Mouse (Mus musculus) embryonic facial prominence, embryonic 14.5 days (tissue): ENCODE measurements around the gene Ddrgk1. TPM values are rescaled to one million over a fixed set of nuclear protein-coding genes. Genes with fewer than 3 reads are reported as not detected.

Experiments
- ATAC-seq: fragments of 200-750 bp; cut with Nextera tagmentation; 2 replicates; pipeline ENCODE4 v1.8.0; 2017; ENCODE audit warnings: low read depth, moderate number of reproducible peaks, moderate TSS enrichment
- DNase-seq: peaks from one replicate; pipeline ENCODE4 v3.0.0-alpha.2; 2015; ENCODE audit warnings: low spot score
- H3K27ac ChIP-seq: fragments of 300-500 bp; sonication (generic); replicated peaks from 2 replicates; pipeline ENCODE4 v1.5.1; 2014; ENCODE audit warnings: low read depth, mild to moderate bottlenecking, low read length, moderate library complexity
- H3K27me3 ChIP-seq: fragments of 300-500 bp; sonication (generic); replicated peaks from 2 replicates; pipeline ENCODE4 v1.6.1; 2014; ENCODE audit warnings: low read length; ENCODE audit not compliant: control insufficient read depth, insufficient read depth
- H3K36me3 ChIP-seq: fragments of 300-500 bp; sonication (generic); 2 replicates; pipeline ENCODE4 v1.6.1; 2014; ENCODE audit warnings: low read length, mixed read lengths; ENCODE audit not compliant: control insufficient read depth, insufficient read depth
- H3K4me1 ChIP-seq: fragments of 300-500 bp; sonication (generic); 2 replicates; pipeline ENCODE4 v1.6.1; 2014; ENCODE audit warnings: antibody characterized with exemption, low read length; ENCODE audit not compliant: control insufficient read depth, insufficient read depth
- H3K4me2 ChIP-seq: fragments of 300-500 bp; sonication (generic); 2 replicates; pipeline ENCODE4 v1.6.1; 2014; ENCODE audit warnings: low read depth, mild to moderate bottlenecking, low read length, moderate library complexity, mixed read lengths
- H3K4me3 ChIP-seq: fragments of 300-500 bp; sonication (generic); 2 replicates; pipeline ENCODE4 v1.5.1; 2014; ENCODE audit warnings: low read depth, mild to moderate bottlenecking, low read length
- H3K9ac ChIP-seq: fragments of 300-500 bp; sonication (generic); 2 replicates; pipeline ENCODE4 v1.6.1; 2014; ENCODE audit warnings: low read depth, mild to moderate bottlenecking, low read length, moderate library complexity, mixed read lengths
- H3K9me3 ChIP-seq: fragments of 300-500 bp; sonication (generic); 2 replicates; pipeline ENCODE4 v1.6.1; 2016; ENCODE audit warnings: low read length; ENCODE audit not compliant: control insufficient read depth
- WGBS: fragments of 180-500 bp; shearing (Covaris S2); extraction: QIAGEN DNeasy Blood & Tissue Kit; methylation state at CpG from one replicate; pipeline ENCODE4 v1.1.7; 2014; 5-methylcytosine and 5-hydroxymethylcytosine counted together
- polyA plus RNA-seq: library from polyadenylated mRNA; unstranded; fragments of >200 nt; fragmentation: Nextera tagmentation; extraction: Ambion mirVana; gene quantifications from 2 replicates; pipeline ENCODE4 v1.2.1, GENCODE M21; 2014

The Ddrgk1 gene
- polyA plus RNA-seq, 1 experiment from 2014 or later, result 55.9 TPM

DNA sequence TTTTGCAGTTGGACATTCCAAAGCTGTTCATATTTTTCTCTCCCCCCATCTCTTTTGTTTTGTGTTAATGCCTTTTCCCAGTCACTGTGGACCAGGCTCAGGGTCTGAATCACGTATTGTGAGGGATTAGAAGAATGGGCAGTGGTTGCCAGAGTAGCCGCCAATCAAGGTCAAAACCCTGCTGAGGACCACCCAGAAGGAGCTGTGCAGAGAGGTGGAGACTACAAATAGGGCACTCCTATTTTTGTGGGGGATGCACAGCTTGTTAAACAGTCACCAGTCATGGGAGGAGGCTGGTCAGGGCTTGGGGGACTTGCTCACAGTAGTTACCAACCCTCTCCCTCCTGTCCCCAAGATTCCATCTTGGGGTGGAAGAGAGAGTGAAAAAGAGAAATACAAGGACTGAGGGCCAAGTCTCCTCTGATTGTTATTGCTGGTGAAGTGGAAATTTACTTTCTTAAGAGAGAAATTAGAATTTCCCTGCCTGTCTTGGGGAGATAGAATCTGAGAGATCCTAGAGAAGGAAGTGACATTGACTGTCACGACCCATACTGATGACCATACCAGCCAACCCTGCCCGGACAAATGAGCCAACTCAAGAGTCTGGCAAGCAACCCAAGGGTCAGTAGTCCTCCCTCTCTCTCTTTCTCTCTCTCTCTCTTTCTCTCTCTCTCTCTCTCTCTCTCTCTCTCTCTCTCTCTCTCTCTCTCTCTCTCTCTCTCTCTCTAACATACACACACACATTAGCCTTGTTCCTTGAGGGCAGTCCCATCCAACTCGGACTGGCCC is 31.4 kb downstream of the Ddrgk1 start:
- peaks cover 44% of the 10 kb centered on the region for H3K27me3 ChIP-seq
- no peak overlapping the region for H3K4me2 ChIP-seq
- peaks cover 21% of the 10 kb centered on the region for H3K4me1 ChIP-seq
- no peak overlapping the region for H3K9ac ChIP-seq
- no peak overlapping the region for H3K27ac ChIP-seq
- H3K9me3 ChIP-seq, result no peaks in the 10 kb centered on the region
- peaks cover 3% of the 10 kb centered on the region; the same call in 1 of the 2 replicates for H3K36me3 ChIP-seq
- H3K4me3 ChIP-seq, result no peak overlapping the region
- no peak for DNase-seq
- ATAC-seq, result no peak
- 52% methylated on average over 5 of the region's 5 CpGs for WGBS

DNA sequence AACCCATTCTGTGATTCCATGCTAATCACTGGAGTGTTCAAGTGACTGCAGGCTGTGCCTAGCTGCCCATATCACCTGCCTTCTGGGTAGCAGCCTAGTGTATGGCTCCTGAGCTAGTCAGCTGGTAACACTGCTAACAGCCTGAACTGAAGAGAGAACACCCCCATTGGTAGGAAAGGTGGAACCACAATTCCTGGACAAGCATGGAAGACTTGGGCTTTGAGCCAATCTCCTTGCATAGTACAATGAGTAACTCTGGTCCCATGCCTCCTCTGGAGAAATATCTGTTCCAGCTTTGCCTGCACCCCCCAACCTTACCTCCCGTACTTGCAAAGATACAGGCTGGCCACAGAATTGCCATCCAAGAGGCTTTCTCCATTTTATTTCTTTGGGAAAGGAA is 32.0 kb downstream of the Ddrgk1 start:
- no peak overlapping the region for H3K27ac ChIP-seq
- 78% methylated on average over 1 of the region's 1 CpGs for WGBS
- H3K4me1 ChIP-seq, result peaks cover 21% of the 10 kb centered on the region
- no peak for DNase-seq
- no peaks in the 10 kb centered on the region for H3K9me3 ChIP-seq
- no peak overlapping the region for H3K9ac ChIP-seq
- no peak overlapping the region for H3K4me3 ChIP-seq
- H3K27me3 ChIP-seq, result peaks cover 38% of the 10 kb centered on the region
- H3K36me3 ChIP-seq, result peaks cover 10% of the 10 kb centered on the region
- no peak for ATAC-seq
- no peak overlapping the region for H3K4me2 ChIP-seq

DNA sequence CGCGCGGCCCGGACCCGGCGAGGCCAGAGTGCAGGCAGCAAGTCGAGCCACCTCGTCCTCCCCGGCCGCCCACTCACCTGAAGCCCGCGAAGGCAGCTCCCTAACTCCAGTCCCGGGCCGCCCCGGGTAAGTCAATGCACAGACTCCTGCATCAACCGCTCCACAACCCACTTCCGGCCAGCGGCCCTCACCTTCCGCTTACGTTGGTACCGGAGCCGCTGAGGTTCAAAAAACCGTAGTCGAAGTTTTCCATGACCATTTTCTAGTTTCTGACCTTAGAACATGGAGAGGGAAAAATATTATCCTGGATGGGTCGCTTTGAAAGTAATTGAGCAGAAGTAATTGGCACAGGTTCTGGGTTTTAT is 34.6 kb downstream of the Ddrgk1 start, which contains the start of the genes Fastkd5 and Ubox5:
Fastkd5 (minus strand) TSS at position 189 of the 365 bp plus-strand sequence.
Ubox5 (minus strand) TSS at position 200 of the 365 bp plus-strand sequence.
- H3K27ac ChIP-seq, result peak within 1 kb of the TSS; percentile 81
- peaks cover 12% of the 10 kb centered on the region for H3K4me1 ChIP-seq
- H3K9ac ChIP-seq, result peak within 1 kb of the TSS; percentile 95
- WGBS, result under 1% methylated on average over 25 of the region's 25 CpGs
- ATAC-seq (peak; percentile 90), DNase-seq (peak; percentile 93)
- H3K9me3 ChIP-seq, result no peaks in the 10 kb centered on the region
- peak within 1 kb of the TSS; percentile 91 for H3K4me2 ChIP-seq
- peak within 1 kb of the TSS; percentile 96 for H3K4me3 ChIP-seq
- H3K27me3 ChIP-seq, result peaks cover 13% of the 10 kb centered on the region
- peaks cover 34% of the 10 kb centered on the region for H3K36me3 ChIP-seq

DNA sequence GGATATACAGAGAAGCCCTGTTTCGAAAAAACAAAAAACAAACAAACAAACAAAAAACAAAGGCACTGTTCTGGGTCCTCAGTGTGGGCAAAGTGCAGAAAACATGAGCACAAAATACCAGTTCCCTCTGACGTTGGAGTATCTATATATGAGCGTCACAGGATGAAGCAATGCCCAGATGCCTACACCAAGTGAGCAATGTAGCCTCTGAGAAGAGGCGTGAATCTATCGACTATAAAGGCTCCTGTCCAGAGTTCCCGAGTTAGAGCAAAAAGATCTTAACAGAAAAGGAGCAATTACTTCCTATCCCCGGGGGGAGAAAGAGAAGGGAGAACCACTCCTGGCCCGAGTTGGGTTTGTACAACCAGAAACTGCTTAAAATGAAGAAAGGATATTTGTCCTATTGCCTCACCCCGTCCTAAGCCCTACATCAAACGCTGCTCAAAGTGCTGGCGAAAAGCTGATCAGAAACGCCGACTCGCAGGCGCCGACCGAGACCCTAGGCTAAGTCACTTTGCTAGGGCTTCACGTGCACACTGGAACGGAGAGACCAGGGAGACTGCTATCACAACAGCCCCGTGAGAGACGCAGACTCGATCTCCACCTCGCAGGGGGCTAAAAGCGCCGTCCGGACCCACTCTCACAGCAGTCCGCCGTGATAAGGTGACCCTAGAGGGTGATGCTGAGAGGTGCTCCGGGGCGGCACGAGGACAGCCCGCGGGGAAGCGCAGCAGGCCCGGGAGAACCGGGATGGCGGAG is 35.2 kb downstream of the Ddrgk1 start:
- Histone ChIP-seq H3K9ac (peak overlapping the region; percentile 95), H3K9me3 (no peaks in the 10 kb centered on the region), H3K27me3 (peaks cover 8% of the 10 kb centered on the region), H3K4me3 (peak overlapping the region; percentile 96), H3K36me3 (peaks cover 36% of the 10 kb centered on the region), H3K27ac (peak overlapping the region; percentile 81), H3K4me2 (peak overlapping the region; percentile 91), H3K4me1 (peaks cover 7% of the 10 kb centered on the region)
- WGBS, result 2% methylated on average over 33 of the region's 37 CpGs
- DNase-seq (no peak), ATAC-seq (peak; percentile 35)

DNA sequence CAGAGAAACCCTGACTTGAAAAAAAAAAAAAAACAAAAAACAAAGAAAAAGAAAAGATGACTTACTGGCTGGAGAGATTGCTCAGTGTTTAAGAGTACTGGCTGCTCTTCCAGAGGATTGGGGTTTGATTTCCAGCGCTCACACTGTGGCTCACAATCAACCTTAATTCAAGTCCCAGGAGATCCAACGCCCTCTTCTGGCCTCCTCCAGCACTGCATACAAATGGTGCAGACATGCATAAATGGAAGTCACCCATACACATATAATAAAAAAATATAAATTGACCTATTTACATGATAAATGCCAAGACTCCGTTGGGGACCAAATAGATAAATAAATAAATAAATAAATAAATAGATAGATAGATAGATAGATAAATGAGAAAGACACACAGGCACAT is 36.0 kb downstream of the Ddrgk1 start:
- H3K9ac ChIP-seq, result no peak overlapping the region
- H3K4me1 ChIP-seq, result peaks cover 5% of the 10 kb centered on the region
- 67% methylated on average over 3 of the region's 3 CpGs for WGBS
- H3K4me3 ChIP-seq, result peak overlapping the region; percentile 96; the same call in 1 of the 2 replicates
- ATAC-seq, result no peak
- no peak overlapping the region for H3K27ac ChIP-seq
- H3K36me3 ChIP-seq, result peaks cover 36% of the 10 kb centered on the region
- H3K4me2 ChIP-seq, result peak overlapping the region; percentile 91
- no peaks in the 10 kb centered on the region for H3K27me3 ChIP-seq
- H3K9me3 ChIP-seq, result no peaks in the 10 kb centered on the region
- no peak for DNase-seq

DNA sequence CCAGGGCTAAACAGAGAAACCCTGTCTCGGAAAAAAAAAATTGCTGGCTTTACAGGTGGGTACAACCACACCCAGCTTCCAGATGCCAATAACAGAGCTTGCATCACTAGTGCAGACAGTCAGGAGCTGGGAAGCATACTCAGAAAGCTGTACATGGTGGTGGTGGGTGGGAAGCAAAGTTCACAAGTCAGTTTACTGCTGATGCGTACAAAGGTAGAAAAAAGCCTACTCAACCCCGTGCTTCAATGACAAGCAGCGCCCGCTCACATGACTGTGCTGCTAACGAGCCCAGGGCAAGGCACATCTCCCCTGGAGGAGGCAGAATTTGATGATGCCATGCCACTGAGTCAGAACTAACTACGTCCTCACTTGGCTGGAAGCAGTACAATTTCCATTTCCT is 45.5 kb downstream of the Ddrgk1 start:
- no peak for ATAC-seq
- Histone ChIP-seq H3K36me3 (peaks cover 50% of the 10 kb centered on the region), H3K4me3 (no peak overlapping the region), H3K4me2 (no peak overlapping the region), H3K4me1 (no peaks in the 10 kb centered on the region), H3K9me3 (no peaks in the 10 kb centered on the region), H3K27ac (no peak overlapping the region), H3K9ac (no peak overlapping the region), H3K27me3 (no peaks in the 10 kb centered on the region)
- DNase-seq, result no peak
- 95% methylated on average over 7 of the region's 7 CpGs for WGBS

DNA sequence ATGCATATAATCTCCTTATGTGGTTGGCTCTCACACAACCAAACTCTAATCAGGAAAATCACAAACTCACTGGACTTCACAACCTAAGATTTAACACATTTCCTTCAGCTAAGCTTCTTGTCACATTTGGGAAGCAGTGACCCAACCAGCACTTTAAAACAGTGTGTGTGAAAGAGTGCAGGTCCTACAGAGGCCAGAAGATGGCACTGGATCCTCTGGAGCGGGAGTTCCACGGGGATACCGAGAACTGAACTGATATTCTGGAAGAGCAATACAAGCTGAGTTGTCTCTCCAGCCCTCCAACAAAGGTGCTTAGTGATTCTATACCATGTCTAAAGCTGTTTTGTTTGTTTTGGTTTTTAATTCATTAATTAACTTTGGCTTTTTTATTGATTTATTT is 51.4 kb downstream of the Ddrgk1 start:
- H3K27ac ChIP-seq, result no peak overlapping the region
- 58% methylated on average over 3 of the region's 3 CpGs for WGBS
- DNase-seq (no peak), ATAC-seq (no peak)
- no peak overlapping the region for H3K4me2 ChIP-seq
- H3K4me3 ChIP-seq, result no peak overlapping the region
- H3K4me1 ChIP-seq, result no peaks in the 10 kb centered on the region
- H3K27me3 ChIP-seq, result no peaks in the 10 kb centered on the region
- no peak overlapping the region for H3K9ac ChIP-seq
- no peaks in the 10 kb centered on the region for H3K9me3 ChIP-seq
- peaks cover 42% of the 10 kb centered on the region for H3K36me3 ChIP-seq
